In genomic region chr8:94109396-94109795, GRCm38 (mm10) we compare ENCODE assay signal across 30 mouse cellular contexts. TPM values are rescaled to one million over a fixed set of nuclear protein-coding genes. Genes with fewer than 3 reads are reported as not detected.
DNase-seq lines count a peak whose midpoint lies in the region; ATAC-seq and TF ChIP-seq lines count a peak whose summit lies in the region.
"Had no signal": no experiment of that assay in that cellular context is flagged by ENCODE, and none has a peak within 500 bp of the region (broad histone marks: within the 10 kb centered on the region; RNA-seq: fewer than 3 reads in every experiment).

No protein-coding gene starts in this region.

- ATAC-seq in hindbrain, embryonic 14.5 days (ENCODE audit: low FRiP score), result no peak
- peak; percentile 63 for ATAC-seq in G1E (ENCODE audit: extremely low read depth, insufficient number of reproducible peaks, low FRiP score, poor library complexity, severe bottlenecking)
- ATAC-seq in erythroid progenitor cell, adult 5-6 weeks (replicated peaks; ENCODE audit: low FRiP score, poor library complexity, severe bottlenecking), result peak; percentile 89
- ATAC-seq in liver, embryonic 15.5 days (ENCODE audit: insufficient read depth), result peak; percentile 99
- ATAC-seq: activated CD4-positive, CD25-positive, alpha-beta regulatory T cell, adult 4 months; CD4-positive, CD25-positive, alpha-beta regulatory T cell, adult 4 months; forebrain, embryonic 15.5 days; hindbrain, embryonic 16.5 days had no signal

- no peak overlapping the region for H3K4me2 ChIP-seq in hindbrain, embryonic 14.5 days (replicated peaks)
- peak overlapping the region; percentile 55 for H3K4me2 ChIP-seq in liver, embryonic 15.5 days
- H3K4me2 ChIP-seq: forebrain, embryonic 15.5 days; limb, embryonic 13.5 days; lung, embryonic 15.5 days; midbrain, embryonic 12.5 days had no signal

- no peaks in the 10 kb centered on the region for H3K27me3 ChIP-seq in hindbrain, embryonic 10.5 days (ENCODE audit: insufficient read depth, poor library complexity, severe bottlenecking)
- no peaks in the 10 kb centered on the region for H3K27me3 ChIP-seq in hindbrain, embryonic 14.5 days (ENCODE audit: control insufficient read depth, insufficient read depth, low read length)
- H3K27me3 ChIP-seq in G1E (ENCODE audit: insufficient read depth, low read length), result no peaks in the 10 kb centered on the region
- no peaks in the 10 kb centered on the region; the same call in 1 of the 2 replicates for H3K27me3 ChIP-seq in liver, embryonic 15.5 days
- H3K27me3 ChIP-seq in heart, adult 2 months (ENCODE audit: control insufficient read depth, insufficient read depth, low read length), result no peaks in the 10 kb centered on the region
- H3K27me3 ChIP-seq: forebrain, embryonic 15.5 days; limb, embryonic 13.5 days; lung, embryonic 15.5 days; midbrain, embryonic 12.5 days had no signal

- intact Hi-C loops in heart, adult 2 months (cut with DNase I), result no loop called here

- no peaks in the 10 kb centered on the region for H3K9me3 ChIP-seq in hindbrain, embryonic 10.5 days
- H3K9me3 ChIP-seq in hindbrain, embryonic 14.5 days (ENCODE audit: control insufficient read depth, low read length), result no peaks in the 10 kb centered on the region
- no peaks in the 10 kb centered on the region for H3K9me3 ChIP-seq in G1E (replicated peaks)
- no peaks in the 10 kb centered on the region for H3K9me3 ChIP-seq in liver, embryonic 15.5 days (replicated peaks)
- H3K9me3 ChIP-seq: embryonic facial prominence, embryonic 10.5 days; forebrain, embryonic 15.5 days; heart, embryonic 10.5 days; limb, embryonic 13.5 days; lung, embryonic 15.5 days; midbrain, embryonic 12.5 days had no signal

- TF ChIP-seq EP300 in heart, adult 2 months (IDR thresholded peaks at IDR 0.05; ENCODE audit: insufficient read depth, low read depth, low read length), result no peak

- no peak overlapping the region for H3K4me3 ChIP-seq in hindbrain, embryonic 10.5 days
- H3K4me3 ChIP-seq in hindbrain, embryonic 14.5 days (replicated peaks; ENCODE audit: low read length), result no peak overlapping the region
- H3K4me3 ChIP-seq in G1E (ENCODE audit: low read depth, low read length), result no peak overlapping the region
- H3K4me3 ChIP-seq in liver, embryonic 15.5 days (replicated peaks), result 0 out of 2 replicates have a peak overlapping the region, but pooled peaks have one; percentile 9
- no peak overlapping the region for H3K4me3 ChIP-seq in heart, adult 2 months
- H3K4me3 ChIP-seq: embryonic facial prominence, embryonic 10.5 days; forebrain, embryonic 15.5 days; heart, embryonic 10.5 days; left cerebral cortex, adult 2 months; limb, embryonic 13.5 days; lung, embryonic 15.5 days; midbrain, embryonic 12.5 days had no signal

- no peaks in the 10 kb centered on the region for H3K79me2 ChIP-seq in heart, adult 2 months (replicated peaks; ENCODE audit: control insufficient read depth, insufficient read depth, low read length)

- no peak overlapping the region for H3K27ac ChIP-seq in hindbrain, embryonic 10.5 days
- no peak overlapping the region for H3K27ac ChIP-seq in hindbrain, embryonic 14.5 days
- H3K27ac ChIP-seq in liver, embryonic 15.5 days (replicated peaks), result peak overlapping the region; percentile 92
- H3K27ac ChIP-seq in heart, adult 2 months, result no peak overlapping the region
- H3K27ac ChIP-seq: embryonic facial prominence, embryonic 10.5 days; forebrain, embryonic 15.5 days; heart, embryonic 10.5 days; left cerebral cortex, adult 2 months; limb, embryonic 13.5 days; lung, embryonic 15.5 days; macrophage; midbrain, embryonic 12.5 days had no signal

- no peak for TF ChIP-seq POLR2A in heart, adult 2 months (IDR thresholded peaks at IDR 0.05; ENCODE audit: insufficient read depth, low read depth, low read length)

- H3K36me3 ChIP-seq in hindbrain, embryonic 10.5 days, result no peaks in the 10 kb centered on the region
- H3K36me3 ChIP-seq in hindbrain, embryonic 14.5 days (replicated peaks; ENCODE audit: control insufficient read depth, insufficient read depth), result no peaks in the 10 kb centered on the region
- H3K36me3 ChIP-seq in G1E (replicated peaks), result no peaks in the 10 kb centered on the region
- H3K36me3 ChIP-seq in liver, embryonic 15.5 days (replicated peaks), result no peaks in the 10 kb centered on the region
- H3K36me3 ChIP-seq in heart, adult 2 months (ENCODE audit: control insufficient read depth, insufficient read depth, low read length), result no peaks in the 10 kb centered on the region
- H3K36me3 ChIP-seq: embryonic facial prominence, embryonic 10.5 days; forebrain, embryonic 15.5 days; heart, embryonic 10.5 days; limb, embryonic 13.5 days; lung, embryonic 15.5 days; midbrain, embryonic 12.5 days had no signal

- peaks cover 9% of the 10 kb centered on the region; the same call in 1 of the 2 replicates for H3K4me1 ChIP-seq in hindbrain, embryonic 10.5 days (replicated peaks)
- H3K4me1 ChIP-seq in hindbrain, embryonic 14.5 days (replicated peaks; ENCODE audit: control insufficient read depth, insufficient read depth, low read length), result no peaks in the 10 kb centered on the region
- peaks cover 21% of the 10 kb centered on the region for H3K4me1 ChIP-seq in G1E (ENCODE audit: insufficient read depth, low read depth, low read length)
- H3K4me1 ChIP-seq in liver, embryonic 15.5 days (replicated peaks), result peaks cover 68% of the 10 kb centered on the region
- no peaks in the 10 kb centered on the region; the same call in 1 of the 2 replicates for H3K4me1 ChIP-seq in heart, adult 2 months (ENCODE audit: control insufficient read depth, insufficient read depth, low read length)
- H3K4me1 ChIP-seq: lung, embryonic 15.5 days; midbrain, embryonic 12.5 days had no signal

- peak; percentile 19 for DNase-seq in hindbrain, embryonic 10.5 days (ENCODE audit: low spot score)
- no peak for DNase-seq in hindbrain, embryonic 14.5 days (ENCODE audit: low spot score)
- DNase-seq in G1E (ENCODE audit: low spot score), result peak; percentile 6
- DNase-seq in heart, adult 2 months, result no peak
- no peak for DNase-seq in layer of hippocampus, postnatal 36 days
- DNase-seq in urinary bladder, postnatal 36 days (ENCODE audit: low spot score in 2 of 2), result no peak
- DNase-seq: adrenal gland, postnatal 10 days; cerebellum, adult 18-20 months; cerebellum, postnatal 36 days; gastrocnemius, postnatal 36 days; kidney, adult 18-20 months; kidney, postnatal 10 days; right cerebral cortex, postnatal 4 days had no signal

- 58% methylated on average over 6 of the region's 6 CpGs for WGBS in hindbrain, embryonic 10.5 days
- 57% methylated on average over 6 of the region's 6 CpGs for WGBS in hindbrain, embryonic 14.5 days
- WGBS in liver, embryonic 15.5 days (ENCODE audit: insufficient replicate concordance), result 27% methylated on average over 6 of the region's 6 CpGs
- WGBS in heart, adult 2 months, result 85% methylated on average over 6 of the region's 6 CpGs

- no peak overlapping the region for H3K9ac ChIP-seq in hindbrain, embryonic 14.5 days
- H3K9ac ChIP-seq in liver, embryonic 15.5 days, result peak overlapping the region; percentile 48; the same call in 1 of the 2 replicates
- H3K9ac ChIP-seq in heart, adult 2 months (ENCODE audit: low read depth, low read length), result no peak overlapping the region
- H3K9ac ChIP-seq: forebrain, embryonic 15.5 days; limb, embryonic 13.5 days; lung, embryonic 15.5 days; midbrain, embryonic 12.5 days had no signal

- no peak for TF ChIP-seq CTCF in G1E (IDR thresholded peaks at IDR 0.05; ENCODE audit: low read depth, low read length)
- TF ChIP-seq CTCF in heart, adult 2 months (IDR thresholded peaks at IDR 0.05), result no peak

RNA-seq across cellular contexts. Expression of gene Bbs2, which starts 10.7 kb away (rescaled TPM):
- 16.9 and 19.0 TPM in 2 replicates for polyA plus RNA-seq in hindbrain, embryonic 10.5 days (2016; fragmentation: Nextera tagmentation; extraction: Ambion mirVana)
- 19.7 and 20.6 TPM in 2 replicates for polyA plus RNA-seq in hindbrain, embryonic 14.5 days (2014; fragmentation: Nextera tagmentation; extraction: Ambion mirVana)
- total RNA-seq in G1E (2014; fragmentation: Nextera tagmentation), result 26.6 and 30.4 TPM in 2 replicates
- 11.6 and 13.4 TPM in 2 replicates for total RNA-seq in G1E (2017)
- 3.1 and 3.7 TPM in 2 replicates for polyA plus RNA-seq in G1E (2012)
- 1.7 TPM in 1 of 2 replicates, not detected in the other for total RNA-seq in erythroid progenitor cell, adult 5-6 weeks (2015; ENCODE audit: low replicate concordance)
- total RNA-seq in erythroid progenitor cell, adult 5-6 weeks (2017; ENCODE audit: low replicate concordance), result 1.2 and 8.3 TPM in 2 replicates
- 2.6 and 3.4 TPM in 2 replicates for polyA plus RNA-seq in liver, embryonic 15.5 days (2015; fragmentation: Nextera tagmentation; extraction: Ambion mirVana)
- total RNA-seq in heart, adult 2 months (2021), result 1 to 10 TPM; 6.1 to 8.5 TPM
- polyA plus RNA-seq in heart, adult 2 months (2012; rRNA removed), result 14.1 and 22.9 TPM in 2 replicates
- total RNA-seq in layer of hippocampus, postnatal 36 days (2021), result 10 to 100 TPM; 21.7 to 27.3 TPM

RNA-seq across cellular contexts. Expression of gene Mt4, which starts 27.6 kb away (rescaled TPM):
- not detected in 2 replicates for polyA plus RNA-seq in hindbrain, embryonic 10.5 days (2016; fragmentation: Nextera tagmentation; extraction: Ambion mirVana)
- not detected in 2 replicates for polyA plus RNA-seq in hindbrain, embryonic 14.5 days (2014; fragmentation: Nextera tagmentation; extraction: Ambion mirVana)
- total RNA-seq in G1E (2014; fragmentation: Nextera tagmentation), result not detected in 2 replicates
- total RNA-seq in G1E (2017), result not detected in 2 replicates
- not detected in 2 replicates for polyA plus RNA-seq in G1E (2012)
- not detected in 2 replicates for total RNA-seq in erythroid progenitor cell, adult 5-6 weeks (2015; ENCODE audit: low replicate concordance)
- total RNA-seq in erythroid progenitor cell, adult 5-6 weeks (2017; ENCODE audit: low replicate concordance), result not detected in 2 replicates
- polyA plus RNA-seq in liver, embryonic 15.5 days (2015; fragmentation: Nextera tagmentation; extraction: Ambion mirVana), result 0.81 and 1.2 TPM in 2 replicates
- not detected for total RNA-seq in heart, adult 2 months (2021)
- not detected in 2 replicates for polyA plus RNA-seq in heart, adult 2 months (2012; rRNA removed)
- total RNA-seq in layer of hippocampus, postnatal 36 days (2021), result not detected
- total RNA-seq: adrenal gland, postnatal 10 days; gastrocnemius, postnatal 36 days; left cerebral cortex, adult 2 months; monocyte, adult 5-6 weeks had no signal
- polyA plus RNA-seq: activated CD4-positive, CD25-positive, alpha-beta regulatory T cell, adult 4 months; brain, embryonic 14.5 days; CD4-positive, CD25-positive, alpha-beta regulatory T cell, adult 4 months; embryonic facial prominence, embryonic 10.5 days; forebrain, embryonic 15.5 days; heart, embryonic 10.5 days; heart, postnatal 0 days; hindbrain, embryonic 16.5 days; limb, embryonic 13.5 days; lung, embryonic 15.5 days; macrophage; midbrain, embryonic 12.5 days; neural tube, embryonic 11.5 days had no signal

RNA-seq across cellular contexts. Expression of gene Mt3, which starts 43.0 kb away (rescaled TPM):
- polyA plus RNA-seq in hindbrain, embryonic 10.5 days (2016; fragmentation: Nextera tagmentation; extraction: Ambion mirVana), result 8.4 and 13.2 TPM in 2 replicates
- 215 and 245 TPM in 2 replicates for polyA plus RNA-seq in hindbrain, embryonic 14.5 days (2014; fragmentation: Nextera tagmentation; extraction: Ambion mirVana)
- total RNA-seq in G1E (2014; fragmentation: Nextera tagmentation) (not detected in 2 replicates), G1E (2017) (not detected in 2 replicates)
- polyA plus RNA-seq in G1E (2012), result not detected in 2 replicates
- not detected in 2 replicates for total RNA-seq in erythroid progenitor cell, adult 5-6 weeks (2015; ENCODE audit: low replicate concordance)
- not detected in 2 replicates for total RNA-seq in erythroid progenitor cell, adult 5-6 weeks (2017; ENCODE audit: low replicate concordance)
- 0.24 TPM in 1 of 2 replicates, not detected in the other for polyA plus RNA-seq in liver, embryonic 15.5 days (2015; fragmentation: Nextera tagmentation; extraction: Ambion mirVana)
- 1 to 10 TPM; 2.9 to 3.8 TPM for total RNA-seq in heart, adult 2 months (2021)
- 3.5 and 6.1 TPM in 2 replicates for polyA plus RNA-seq in heart, adult 2 months (2012; rRNA removed)
- total RNA-seq in layer of hippocampus, postnatal 36 days (2021), result 1,000 to 10,000 TPM; 1,130 to 1,248 TPM
- total RNA-seq: monocyte, adult 5-6 weeks had no signal
- polyA plus RNA-seq: activated CD4-positive, CD25-positive, alpha-beta regulatory T cell, adult 4 months; CD4-positive, CD25-positive, alpha-beta regulatory T cell, adult 4 months; macrophage had no signal

Comparison
In these comparisons a context has a peak if more than half of its experiments do, and no peak if none do; other contexts are left out.
1. DNase-seq: peak in hindbrain, embryonic 10.5 days (single experiment) and G1E (single experiment); none in hindbrain, embryonic 14.5 days (single experiment), heart, adult 2 months (0 of 2), layer of hippocampus, postnatal 36 days (0 of 2) and urinary bladder, postnatal 36 days (0 of 2).
2. RNA of gene Mt3, which starts 43.0 kb away (polyA plus RNA-seq): 215 to 245 TPM in hindbrain, embryonic 14.5 days; 8.4 to 13.2 TPM in hindbrain, embryonic 10.5 days, 3.5 to 6.1 TPM in heart, adult 2 months, 0.24 TPM in liver, embryonic 15.5 days and not detected in G1E; every median in the first group is over 10 times any median in the second.